Mouse (Mus musculus): ENCODE measurements around the gene Armc9. TPM values are rescaled to one million over a fixed set of nuclear protein-coding genes. Genes with fewer than 3 reads are reported as not detected.

Armc9 gene
- total and polyA plus RNA-seq, 3 experiments = 10.9 to 15.5 (median 15.1) TPM

DNA sequence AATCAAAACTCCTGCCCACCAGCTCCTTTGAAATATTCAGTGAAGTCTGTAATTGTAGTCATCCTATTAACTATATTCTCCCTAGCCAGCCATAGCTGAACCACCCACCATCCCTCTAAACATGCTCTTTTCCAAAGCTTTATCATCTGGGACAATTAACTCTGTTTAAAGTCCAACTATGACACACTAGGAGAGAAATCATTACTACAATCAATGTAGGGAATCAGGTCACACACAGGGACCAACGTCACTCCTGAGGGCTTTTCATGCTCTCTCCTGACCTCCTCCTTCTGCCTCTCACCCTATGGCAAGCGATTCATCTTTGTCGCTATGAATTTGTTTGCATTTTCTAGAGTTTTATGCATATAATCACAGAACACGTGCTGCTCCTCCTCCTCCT is 132.9 kb downstream of the Armc9 start:
- dilution Hi-C loops (cut with MboI; ENCODE audit: extremely low pct_ligation_motif_present, extremely low pct_unique_long_range_greater_than_20kb, low sequenced_read_pairs) (no loop called here), in situ Hi-C loops (cut with MboI; ENCODE audit: low pct_ligation_motif_present, low pct_unique_long_range_greater_than_20kb, low sequenced_read_pairs) (no loop called here)
- no peak overlapping the region for H3K4me2 ChIP-seq (ENCODE audit: insufficient read depth, low read depth, poor library complexity, severe bottlenecking)

DNA sequence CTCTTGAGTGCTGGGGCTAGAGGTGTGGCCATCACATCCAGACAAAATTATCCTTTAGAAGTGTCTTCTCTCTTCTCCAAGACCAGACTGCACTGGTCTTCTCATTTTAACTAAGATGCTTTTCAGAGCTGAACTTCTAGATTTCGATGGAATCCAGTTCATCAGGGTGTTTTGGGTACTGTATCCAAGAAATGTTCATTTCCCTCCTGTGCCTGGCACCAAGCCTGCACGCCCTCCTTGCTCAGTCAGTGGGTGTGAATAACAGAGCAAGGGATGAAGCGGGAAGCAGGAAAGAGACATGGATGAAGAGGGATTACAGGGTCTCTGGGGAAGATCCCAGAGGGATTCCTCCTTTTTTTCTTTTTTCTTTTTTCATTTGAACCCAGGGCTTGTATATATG is 135.9 kb downstream of the Armc9 start:
- Histone ChIP-seq H3K9me3 (replicated peaks; ENCODE audit: low read length) (no peaks in the 10 kb centered on the region), H3K4me1 (ENCODE audit: control insufficient read depth in 1 of 2, insufficient read depth in 2 of 2) (no peaks in the 10 kb centered on the region), H3K4me2 (ENCODE audit: insufficient read depth, low read depth, poor library complexity, severe bottlenecking) (no peak overlapping the region), H3K9ac (ENCODE audit: insufficient read depth, low read depth) (no peak overlapping the region), H3K27ac (ENCODE audit: insufficient read depth, low read depth) (no peak overlapping the region), H3K4me3 (replicated peaks in 1 of 3; ENCODE audit: low read depth in 2 of 3, low read length in 2 of 3, poor library complexity in 1 of 3) (no peak overlapping the region), H3K27me3 (replicated peaks) (no peaks in the 10 kb centered on the region), H3K36me3 (replicated peaks in 1 of 2; ENCODE audit: control insufficient read depth in 1 of 2, insufficient read depth in 1 of 2, low read length in 1 of 2) (no peaks in the 10 kb centered on the region), H3K79me2 (replicated peaks; ENCODE audit: control insufficient read depth, extremely low read depth, insufficient read depth, poor library complexity, severe bottlenecking) (no peaks in the 10 kb centered on the region)
- dilution Hi-C loops (cut with MboI; ENCODE audit: extremely low pct_ligation_motif_present, extremely low pct_unique_long_range_greater_than_20kb, low sequenced_read_pairs) (no loop called here), in situ Hi-C loops (cut with MboI; ENCODE audit: low pct_ligation_motif_present, low pct_unique_long_range_greater_than_20kb, low sequenced_read_pairs) (no loop called here)
- TF ChIP-seq MEF2A (IDR thresholded peaks at IDR 0.05; ENCODE audit: borderline replicate concordance, low read depth, low read length) = no peak
- TF ChIP-seq NELFE (IDR thresholded peaks at IDR 0.05; ENCODE audit: low read depth, low read length) = no peak
- TF ChIP-seq MAFK (IDR thresholded peaks at IDR 0.05; ENCODE audit: insufficient replicate concordance, low read length) = no peak
- TF ChIP-seq JUN (IDR thresholded peaks at IDR 0.05; ENCODE audit: insufficient read depth, low read depth, low read length) = no peak
- TF ChIP-seq USF1 (IDR thresholded peaks at IDR 0.05; ENCODE audit: low read depth, low read length) = no peak
- no peak for TF ChIP-seq ETS1 (conservative IDR thresholded peaks at IDR 0.05; ENCODE audit: low read depth, low read length)
- TF ChIP-seq ELF1 (IDR thresholded peaks at IDR 0.05; ENCODE audit: low read depth, low read length) = no peak
- TF ChIP-seq IRF4 (IDR thresholded peaks at IDR 0.05; ENCODE audit: low read depth, low read length) = no peak
- no peak for TF ChIP-seq ZNF384 (IDR thresholded peaks at IDR 0.05; ENCODE audit: low read depth, low read length)
- no peak for TF ChIP-seq CHD2 (IDR thresholded peaks at IDR 0.05; ENCODE audit: low read length)
- no peak for TF ChIP-seq MXI1 (IDR thresholded peaks at IDR 0.05; ENCODE audit: low read depth, low read length)
- no peak for TF ChIP-seq E2F4 (IDR thresholded peaks at IDR 0.05; ENCODE audit: insufficient replicate concordance, low read depth, low read length)
- no peak for TF ChIP-seq HCFC1 (IDR thresholded peaks at IDR 0.05; ENCODE audit: low read depth, low read length)
- no peak for DNase-seq (ENCODE audit: extremely low read depth)

More for the DNA sequence above, 132.9 kb downstream of the Armc9 start:
- H3K79me2 ChIP-seq (replicated peaks; ENCODE audit: control insufficient read depth, extremely low read depth, insufficient read depth, poor library complexity, severe bottlenecking) = no peaks in the 10 kb centered on the region
- TF ChIP-seq MEF2A (IDR thresholded peaks at IDR 0.05; ENCODE audit: borderline replicate concordance, low read depth, low read length) (no peak), JUND (conservative IDR thresholded peaks at IDR 0.05; ENCODE audit: low read depth, low read length) (no peak), IRF4 (IDR thresholded peaks at IDR 0.05; ENCODE audit: low read depth, low read length) (no peak), RCOR1 (conservative IDR thresholded peaks at IDR 0.05; ENCODE audit: low read depth, low read length) (no peak), MXI1 (IDR thresholded peaks at IDR 0.05; ENCODE audit: low read depth, low read length) (no peak)
- no peaks in the 10 kb centered on the region for H3K36me3 ChIP-seq (replicated peaks in 1 of 2; ENCODE audit: control insufficient read depth in 1 of 2, insufficient read depth in 1 of 2, low read length in 1 of 2)
- 0 out of 4 replicates have a peak, but pooled peaks cover 0 to 3% of the 10 kb centered on the region in 2 experiments for H3K4me1 ChIP-seq (ENCODE audit: control insufficient read depth in 1 of 2, insufficient read depth in 2 of 2)
- no peak overlapping the region for H3K4me3 ChIP-seq (replicated peaks in 1 of 3; ENCODE audit: low read depth in 2 of 3, low read length in 2 of 3, poor library complexity in 1 of 3)
- no peak overlapping the region for H3K9ac ChIP-seq (ENCODE audit: insufficient read depth, low read depth)
- no peaks in the 10 kb centered on the region for H3K9me3 ChIP-seq (replicated peaks; ENCODE audit: low read length)
- no peak for DNase-seq (ENCODE audit: extremely low read depth)
- H3K27ac ChIP-seq (ENCODE audit: insufficient read depth, low read depth) = no peak overlapping the region
- no peaks in the 10 kb centered on the region for H3K27me3 ChIP-seq (replicated peaks)

Data from CH12.LX (cell line).